Mouse (Mus musculus): ENCODE data around the gene Gm21969. TPM values are rescaled to one million over a fixed set of nuclear protein-coding genes. Genes with fewer than 3 reads are reported as not detected.

Gm21969 gene
- polyA plus RNA-seq (2015; fragmentation: Nextera tagmentation; extraction: Ambion mirVana), result 0.02 TPM in 1 of 2 replicates, not detected in the other

DNA sequence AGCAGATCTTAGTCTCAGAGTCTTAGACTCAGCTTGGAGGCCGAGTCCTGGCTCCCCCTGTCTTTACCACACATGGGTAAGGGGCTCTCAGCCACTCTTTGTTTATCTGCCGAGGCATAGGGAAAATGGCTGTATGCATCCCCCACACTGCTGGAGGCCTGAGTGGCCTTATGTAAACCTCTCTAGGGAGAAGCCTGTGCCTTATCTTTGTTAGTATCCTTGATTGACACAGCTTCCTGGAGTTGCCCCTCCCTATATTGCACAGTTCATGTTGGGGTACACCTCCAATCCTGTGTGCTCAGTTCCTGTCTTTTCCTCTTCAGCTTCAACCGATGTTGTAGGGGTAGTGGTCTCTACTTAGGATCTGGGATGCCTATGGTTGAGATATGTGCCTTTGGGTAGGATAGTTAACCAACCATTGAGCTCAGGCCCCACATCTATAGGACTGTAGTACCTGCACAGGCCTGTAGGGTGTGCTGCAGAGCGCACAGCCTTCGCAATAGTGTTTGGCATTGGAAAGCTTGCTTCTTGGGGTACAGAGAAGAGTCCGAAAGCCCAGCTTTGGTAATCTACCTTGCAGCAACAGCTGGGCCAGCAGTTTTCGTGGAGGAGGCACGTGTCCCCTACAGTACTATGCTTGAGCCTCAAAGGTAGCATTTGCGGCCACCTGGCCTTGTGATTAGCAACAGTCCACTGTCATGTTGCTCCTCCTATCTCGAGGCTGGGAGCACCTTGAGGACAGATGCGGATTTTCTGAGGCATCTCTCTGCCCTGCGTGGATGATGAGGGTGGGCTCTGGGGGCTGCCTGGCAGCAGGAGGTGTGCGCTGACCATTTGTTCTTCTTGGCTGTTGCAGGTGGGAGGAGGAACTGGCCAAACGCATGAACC lies at the start of gene Gm21969:
Gene Gm21969, plus strand, starts transcription at position 830 of the 888 bp plus-strand sequence.

DNA sequence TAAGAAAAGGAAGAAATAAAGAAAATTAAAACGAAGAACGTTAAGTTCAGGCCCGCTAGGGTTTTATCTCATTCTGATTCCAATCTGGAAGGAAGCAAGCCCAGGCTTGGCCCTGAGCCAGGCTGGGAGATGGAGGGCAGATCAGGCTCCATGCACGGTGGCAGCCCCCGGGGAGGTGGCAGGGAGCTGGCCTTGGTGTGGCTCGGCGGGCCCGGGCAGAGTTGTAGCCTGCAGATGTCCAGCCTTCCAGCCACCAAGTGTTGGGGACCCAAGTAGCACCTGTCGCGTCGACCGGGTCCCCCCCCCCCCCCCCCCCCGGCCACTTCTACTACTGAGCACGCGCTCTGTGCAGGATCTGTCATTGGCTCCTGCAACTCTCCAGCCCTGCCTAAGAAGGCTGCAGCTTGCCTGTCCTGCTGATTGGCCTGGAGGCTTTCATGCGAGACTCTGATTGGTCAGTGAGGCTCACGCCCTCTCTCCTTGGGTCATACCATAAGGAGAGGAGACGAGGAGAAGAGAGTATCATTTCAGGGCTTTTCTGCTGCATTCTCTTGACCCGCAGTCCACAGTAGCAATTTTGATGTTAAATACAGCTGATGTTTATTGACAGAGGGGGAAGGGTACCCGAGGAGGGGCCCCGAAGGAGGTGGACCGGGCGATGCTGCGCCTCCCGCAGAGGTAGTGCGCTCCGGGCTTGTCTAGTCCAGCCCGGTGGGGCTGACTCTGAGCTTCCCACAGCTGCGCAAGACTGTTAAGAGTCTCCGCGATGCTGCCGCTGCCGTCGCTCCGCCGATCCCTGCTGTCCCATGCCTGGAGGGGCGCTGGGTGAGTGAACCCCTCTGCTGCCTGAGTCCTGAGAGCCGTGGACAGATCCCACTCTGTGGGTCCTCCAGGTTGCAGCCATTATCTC lies 19.6 kb downstream of the Gm21969 start, which contains the start of gene Aldh4a1:
Gene Aldh4a1, plus strand, starts transcription at position 494 of the 910 bp plus-strand sequence.

DNA sequence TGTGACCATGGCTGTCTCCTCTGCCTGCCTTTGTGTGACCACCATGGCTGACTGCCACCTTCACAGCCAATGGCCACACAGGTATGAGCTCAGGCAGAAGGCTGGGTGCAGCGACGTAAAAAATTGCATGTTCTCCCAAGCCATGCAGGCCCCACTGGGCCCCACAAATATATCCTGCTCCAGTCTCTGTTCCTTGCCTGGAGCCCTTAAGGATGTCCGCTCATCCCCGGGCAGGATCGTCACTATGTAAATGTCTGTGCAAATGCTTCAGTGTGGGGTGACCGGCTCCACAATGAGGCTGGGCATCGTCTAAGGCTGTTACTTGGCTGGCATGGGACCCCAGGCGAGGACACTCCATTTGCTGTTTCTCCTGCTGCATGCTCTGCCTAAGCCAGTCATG lies 50.3 kb downstream of the Gm21969 start, which contains the start of gene Tas1r2:
Gene Tas1r2, plus strand, starts transcription at position 301 of the 400 bp plus-strand sequence.

Small RNA genes lying within 50 kb of the gene (microRNA-seq; reads per million reads assigned to microRNA genes)
- gene Gm25571, result not detected
- gene Mir7020, result not detected

Other genes with a start within 250 kb of the Gm21969 start
- 3.7 and 4.3 TPM in 2 replicates for gene Iffo2, start 72.6 kb upstream of the Gm21969 start, polyA plus RNA-seq (2015; fragmentation: Nextera tagmentation; extraction: Ambion mirVana)
- 16.8 and 17.2 TPM in 2 replicates for gene Aldh4a1, start 19.7 kb downstream of the Gm21969 start, polyA plus RNA-seq (2015; fragmentation: Nextera tagmentation; extraction: Ambion mirVana)
- not detected in 2 replicates for gene Tas1r2, start 50.4 kb downstream of the Gm21969 start, polyA plus RNA-seq (2015; fragmentation: Nextera tagmentation; extraction: Ambion mirVana)
- gene Pax7, start 230.3 kb downstream of the Gm21969 start, polyA plus RNA-seq (2015; fragmentation: Nextera tagmentation; extraction: Ambion mirVana), result not detected in 2 replicates

Measured in urinary bladder, postnatal 0 days (tissue).